Mouse (Mus musculus) hindbrain, embryonic 10.5 days (tissue): ENCODE results near the gene Clk2. TPM values are rescaled to one million over a fixed set of nuclear protein-coding genes. Genes with fewer than 3 reads are reported as not detected.

Experiments used
- DNase-seq: peaks from one replicate; pipeline ENCODE4 v3.0.0-alpha.2; 2017; ENCODE audit warnings: low spot score
- H3K27ac ChIP-seq: fragments of 300-500 bp; sonication (generic); 2 replicates; pipeline ENCODE4 v1.5.1; 2016; ENCODE audit warnings: mild to moderate bottlenecking, moderate library complexity
- H3K27me3 ChIP-seq: fragments of 300-500 bp; sonication (generic); 2 replicates; pipeline ENCODE4 v1.6.1; 2016; ENCODE audit warnings: mild to moderate bottlenecking; ENCODE audit not compliant: poor library complexity, insufficient read depth, severe bottlenecking
- H3K36me3 ChIP-seq: fragments of 300-500 bp; sonication (generic); 2 replicates; pipeline ENCODE4 v1.6.1; 2016; ENCODE audit warnings: mild to moderate bottlenecking, moderate library complexity
- H3K4me1 ChIP-seq: fragments of 300-500 bp; sonication (generic); replicated peaks from 2 replicates; pipeline ENCODE4 v1.6.1; 2016; ENCODE audit warnings: mild to moderate bottlenecking
- H3K4me3 ChIP-seq: fragments of 300-500 bp; sonication (generic); 2 replicates; pipeline ENCODE4 v1.5.1; 2016; ENCODE audit warnings: mild to moderate bottlenecking, moderate library complexity
- H3K9me3 ChIP-seq: fragments of 300-500 bp; sonication (generic); 2 replicates; pipeline ENCODE4 v1.6.1; 2016; ENCODE audit warnings: mild to moderate bottlenecking, moderate library complexity
- WGBS: fragments of 180-500 bp; shearing (Covaris S2); methylation state at CpG from one replicate; pipeline ENCODE4 v1.1.7; 2016; 5-methylcytosine and 5-hydroxymethylcytosine counted together
- polyA plus RNA-seq: library from polyadenylated mRNA; unstranded; fragments of >200 nt; fragmentation: Nextera tagmentation; extraction: Ambion mirVana; gene quantifications from 2 replicates; pipeline ENCODE4 v1.2.1, GENCODE M21; 2016

Gene Clk2
- polyA plus RNA-seq, 1 experiment from 2014 or later = 34.8 TPM

DNA sequence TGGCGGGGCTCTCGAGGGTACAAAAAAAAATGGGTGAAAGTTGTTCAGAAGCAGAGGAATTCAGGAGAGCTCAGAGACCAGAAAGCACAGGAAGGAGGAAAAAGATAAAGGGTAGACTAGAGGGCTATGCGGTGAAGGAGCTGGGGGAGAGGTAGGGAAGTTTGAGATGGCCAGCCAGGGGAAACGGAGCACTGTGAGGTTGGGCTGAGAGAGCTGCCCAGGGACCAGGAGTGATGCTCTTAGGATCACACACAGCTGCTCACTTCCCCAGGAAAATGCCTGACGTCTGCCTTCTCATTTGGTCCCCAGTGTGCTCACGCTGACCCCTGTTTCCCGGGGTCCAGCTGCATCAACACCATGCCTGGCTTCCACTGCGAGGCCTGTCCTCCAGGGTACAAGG lies 55.0 kb downstream of the Clk2 start:
- no peaks in the 10 kb centered on the region for H3K27me3 ChIP-seq
- H3K27ac ChIP-seq = peak overlapping the region; percentile 19
- peak; percentile 29 for DNase-seq
- no peaks in the 10 kb centered on the region for H3K9me3 ChIP-seq
- H3K36me3 ChIP-seq = peaks cover 69% of the 10 kb centered on the region
- 57% methylated on average over 8 of the region's 8 CpGs for WGBS
- H3K4me3 ChIP-seq = no peak overlapping the region
- H3K4me1 ChIP-seq = peaks cover 91% of the 10 kb centered on the region

GRCm38 (mm10) chr3:89221167-89221566 lies 56.6 kb downstream of the Clk2 start:
- Histone ChIP-seq H3K4me3 (no peak overlapping the region), H3K36me3 (peaks cover 81% of the 10 kb centered on the region), H3K4me1 (peaks cover 91% of the 10 kb centered on the region), H3K9me3 (no peaks in the 10 kb centered on the region), H3K27ac (0 out of 2 replicates have a peak overlapping the region, but pooled peaks have one; percentile 12), H3K27me3 (no peaks in the 10 kb centered on the region)
- DNase-seq = no peak
- WGBS = 73% methylated on average over 5 of the region's 5 CpGs

DNA sequence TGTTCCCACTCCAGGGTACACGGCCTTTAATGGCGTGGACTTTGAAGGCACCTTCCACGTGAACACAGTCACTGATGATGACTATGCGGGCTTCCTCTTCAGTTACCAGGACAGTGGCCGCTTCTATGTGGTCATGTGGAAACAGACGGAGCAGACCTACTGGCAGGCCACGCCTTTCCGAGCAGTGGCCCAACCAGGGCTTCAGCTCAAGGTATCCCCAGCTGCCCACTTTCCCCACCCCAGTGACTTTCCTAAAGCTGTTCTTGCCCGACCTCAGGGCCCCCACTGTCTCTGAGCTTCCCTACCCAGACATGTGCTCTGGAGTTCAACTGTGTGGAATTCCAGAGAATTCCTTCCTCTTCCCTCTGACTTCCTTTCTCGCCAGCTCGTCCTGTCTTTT lies 60.2 kb downstream of the Clk2 start:
- Histone ChIP-seq H3K36me3 (peaks cover 57% of the 10 kb centered on the region), H3K27ac (peak overlapping the region; percentile 97), H3K4me1 (peaks cover 86% of the 10 kb centered on the region), H3K27me3 (peaks cover 11% of the 10 kb centered on the region; the same call in 1 of the 2 replicates), H3K9me3 (no peaks in the 10 kb centered on the region), H3K4me3 (peak overlapping the region; percentile 83)
- 53% methylated on average over 11 of the region's 11 CpGs for WGBS
- no peak for DNase-seq

- peak overlapping the region; percentile 97 for H3K27ac ChIP-seq
- DNase-seq = no peak
- peaks cover 51% of the 10 kb centered on the region for H3K36me3 ChIP-seq
- peak overlapping the region; percentile 83 for H3K4me3 ChIP-seq
- H3K9me3 ChIP-seq = no peaks in the 10 kb centered on the region
- H3K27me3 ChIP-seq = peaks cover 17% of the 10 kb centered on the region
- 24% methylated on average over 12 of the region's 12 CpGs for WGBS
- peaks cover 81% of the 10 kb centered on the region for H3K4me1 ChIP-seq
Measured at GRCm38 (mm10) chr3:89225321-89225815, 60.8 kb downstream of the Clk2 start.

DNA sequence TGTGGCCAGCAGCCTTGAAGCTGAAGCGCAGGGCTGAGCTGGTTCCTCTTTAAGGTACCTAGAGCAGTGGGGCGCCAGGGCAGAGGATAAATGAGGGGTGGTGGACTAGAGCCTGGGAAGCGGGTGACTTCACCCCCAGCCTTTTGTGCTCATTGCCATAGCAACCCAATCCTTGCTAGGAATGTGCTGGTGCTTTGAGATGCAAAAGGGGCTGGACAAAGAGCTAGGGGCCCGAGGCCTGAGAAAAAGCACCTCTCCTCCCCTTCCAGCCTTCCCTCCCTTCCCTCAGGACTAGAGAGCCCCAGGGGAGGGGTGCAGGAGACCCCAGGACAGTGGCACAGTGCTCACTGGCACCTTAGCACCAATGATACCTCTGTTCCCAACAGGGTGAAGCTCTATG lies 61.3 kb downstream of the Clk2 start:
- H3K27ac ChIP-seq = peak overlapping the region; percentile 97
- peak; percentile 89 for DNase-seq
- H3K36me3 ChIP-seq = peaks cover 48% of the 10 kb centered on the region
- peaks cover 22% of the 10 kb centered on the region for H3K27me3 ChIP-seq
- H3K4me3 ChIP-seq = peak overlapping the region; percentile 83
- peaks cover 78% of the 10 kb centered on the region for H3K4me1 ChIP-seq
- no peaks in the 10 kb centered on the region for H3K9me3 ChIP-seq
- WGBS = 13% methylated on average over 4 of the region's 4 CpGs

- Histone ChIP-seq H3K4me3 (peak overlapping the region; percentile 83), H3K36me3 (peaks cover 44% of the 10 kb centered on the region), H3K27me3 (peaks cover 22% of the 10 kb centered on the region), H3K27ac (peak overlapping the region; percentile 97), H3K4me1 (peaks cover 73% of the 10 kb centered on the region), H3K9me3 (no peaks in the 10 kb centered on the region)
- DNase-seq = no peak
- 9% methylated on average over 11 of the region's 11 CpGs for WGBS
Measured at GRCm38 (mm10) chr3:89226361-89226760, 61.8 kb downstream of the Clk2 start.

Other genes with a start within 250 kb of the Clk2 start
- 12.3 and 12.9 TPM in 2 replicates for gene Ash1l, start 214.2 kb upstream of the Clk2 start, polyA plus RNA-seq
- 132 and 142 TPM in 2 replicates for gene Dap3, start 213.6 kb upstream of the Clk2 start, polyA plus RNA-seq
- gene Rusc1, start 71.5 kb upstream of the Clk2 start, polyA plus RNA-seq = 19.1 and 38.3 TPM in 2 replicates
- gene Gm43738, start 63.7 kb upstream of the Clk2 start, polyA plus RNA-seq = 0.09 TPM in 1 of 2 replicates, not detected in the other
- 383 and 460 TPM in 2 replicates for gene Fdps, start 62.8 kb upstream of the Clk2 start, polyA plus RNA-seq
- 4.4 and 6.0 TPM in 2 replicates for gene Pklr, start 28.7 kb upstream of the Clk2 start, polyA plus RNA-seq
- 7.3 and 9.1 TPM in 2 replicates for gene Hcn3, start 4.6 kb upstream of the Clk2 start, polyA plus RNA-seq
- 98.9 and 116 TPM in 2 replicates for gene Scamp3, start 12.7 kb downstream of the Clk2 start, polyA plus RNA-seq
- gene Fam189b, start 18.3 kb downstream of the Clk2 start, polyA plus RNA-seq = 30.2 and 38.7 TPM in 2 replicates
- 41.0 and 50.0 TPM in 2 replicates for gene Gba, start 38.1 kb downstream of the Clk2 start, polyA plus RNA-seq
- 65.5 and 74.7 TPM in 2 replicates for gene Thbs3, start 50.4 kb downstream of the Clk2 start, polyA plus RNA-seq
- 228 and 232 TPM in 2 replicates for gene Mtx1, start 62.3 kb downstream of the Clk2 start, polyA plus RNA-seq
- gene Muc1, start 64.3 kb downstream of the Clk2 start, polyA plus RNA-seq = 1.1 and 1.8 TPM in 2 replicates
- 276 and 282 TPM in 2 replicates for gene Krtcap2, start 81.2 kb downstream of the Clk2 start, polyA plus RNA-seq
- gene Trim46, start 81.5 kb downstream of the Clk2 start, polyA plus RNA-seq = 5.2 and 11.6 TPM in 2 replicates
- gene Dpm3, start 94.6 kb downstream of the Clk2 start, polyA plus RNA-seq = 97.0 and 99.4 TPM in 2 replicates
- gene Slc50a1, start 105.8 kb downstream of the Clk2 start, polyA plus RNA-seq = 34.4 and 36.8 TPM in 2 replicates
- gene Efna1, start 116.3 kb downstream of the Clk2 start, polyA plus RNA-seq = 16.5 and 17.7 TPM in 2 replicates
- gene Efna3, start 158.2 kb downstream of the Clk2 start, polyA plus RNA-seq = 5.9 and 10.7 TPM in 2 replicates
- gene Efna4, start 173.2 kb downstream of the Clk2 start, polyA plus RNA-seq = 22.4 and 23.2 TPM in 2 replicates
- gene Adam15, start 185.2 kb downstream of the Clk2 start, polyA plus RNA-seq = 36.4 and 38.1 TPM in 2 replicates
- gene Dcst2, start 197.2 kb downstream of the Clk2 start, polyA plus RNA-seq = 0.34 TPM in 1 of 2 replicates, not detected in the other
- 0.09 and 0.33 TPM in 2 replicates for gene Dcst1, start 200.5 kb downstream of the Clk2 start, polyA plus RNA-seq
- gene Zbtb7b, start 230.0 kb downstream of the Clk2 start, polyA plus RNA-seq = 0.47 and 0.73 TPM in 2 replicates
- gene Lenep, start 238.0 kb downstream of the Clk2 start, polyA plus RNA-seq = 1.7 TPM in 1 of 2 replicates, not detected in the other
- gene Flad1, start 247.1 kb downstream of the Clk2 start, polyA plus RNA-seq = 28.3 and 31.9 TPM in 2 replicates